Mouse (Mus musculus): Measurements from ENCODE around the gene Cbl. TPM values are rescaled to one million over a fixed set of nuclear protein-coding genes. Genes with fewer than 3 reads are reported as not detected.

Cbl gene
- polyA plus RNA-seq, 1 experiment from 2014 or later, result 18.1 TPM

DNA sequence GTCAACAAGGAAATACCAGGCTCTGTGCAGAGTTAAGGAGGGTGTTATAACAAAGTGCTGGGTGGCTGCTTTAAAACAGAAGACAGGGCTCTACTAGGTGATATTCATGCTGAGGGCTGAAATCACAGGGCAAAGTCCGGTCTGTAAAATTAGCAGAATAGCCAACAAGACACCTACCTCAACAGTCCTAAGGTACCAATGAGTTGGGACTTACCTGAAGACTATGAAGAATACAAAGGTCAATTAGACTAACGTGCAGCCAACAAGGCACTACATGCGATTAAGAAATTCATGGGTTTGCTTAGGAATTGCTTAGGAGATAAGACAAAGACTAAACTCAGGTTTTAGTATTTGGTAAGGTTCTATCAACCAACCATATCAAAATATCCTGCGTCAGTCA lies 24.4 kb downstream of the Cbl start:
- WGBS, result 84% methylated on average over 4 of the region's 4 CpGs
- no peak for DNase-seq (ENCODE audit: low spot score)
- Histone ChIP-seq H3K4me2 (ENCODE audit: low read length) (no peak overlapping the region), H3K27ac (ENCODE audit: low read depth) (no peak overlapping the region), H3K36me3 (ENCODE audit: control insufficient read depth, insufficient read depth, low read length) (peaks cover 3% of the 10 kb centered on the region; the same call in 1 of the 2 replicates), H3K4me3 (ENCODE audit: low read depth, low read length) (no peak overlapping the region), H3K4me1 (replicated peaks; ENCODE audit: control insufficient read depth, insufficient read depth, low read length) (no peaks in the 10 kb centered on the region), H3K9me3 (ENCODE audit: control insufficient read depth, low read length) (no peaks in the 10 kb centered on the region), H3K27me3 (replicated peaks; ENCODE audit: control insufficient read depth, insufficient read depth, low read length) (no peaks in the 10 kb centered on the region), H3K9ac (ENCODE audit: low read length) (no peak overlapping the region)
- peak; percentile 64; the same call in 1 of the 2 replicates for ATAC-seq (replicated peaks; ENCODE audit: low FRiP score, low TSS enrichment, low read depth)

DNA sequence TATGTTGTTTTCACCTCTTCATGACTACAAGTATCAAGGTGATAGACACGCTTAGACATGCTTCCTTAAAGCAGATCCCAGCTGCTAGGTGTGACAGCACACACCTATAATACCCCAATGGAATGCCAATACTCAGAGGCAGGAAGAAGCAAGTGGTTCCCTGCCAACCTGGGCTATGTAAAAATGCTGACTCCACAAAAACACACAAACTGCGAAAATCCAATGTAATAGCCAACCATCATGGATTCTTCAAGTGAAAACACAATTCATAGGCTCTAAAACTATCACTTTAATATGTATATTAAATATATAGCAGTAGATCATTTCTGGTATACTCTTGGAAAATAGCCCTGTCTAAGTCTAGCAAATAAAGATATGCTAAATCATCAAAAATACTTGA lies 26.0 kb downstream of the Cbl start:
- no peaks in the 10 kb centered on the region for H3K9me3 ChIP-seq (ENCODE audit: control insufficient read depth, low read length)
- H3K4me2 ChIP-seq (ENCODE audit: low read length), result no peak overlapping the region
- H3K4me3 ChIP-seq (ENCODE audit: low read depth, low read length), result no peak overlapping the region
- peaks cover 3% of the 10 kb centered on the region; the same call in 1 of the 2 replicates for H3K36me3 ChIP-seq (ENCODE audit: control insufficient read depth, insufficient read depth, low read length)
- no peak for ATAC-seq (replicated peaks; ENCODE audit: low FRiP score, low TSS enrichment, low read depth)
- WGBS, result 88% methylated on average over 2 of the region's 2 CpGs
- H3K27ac ChIP-seq (ENCODE audit: low read depth), result no peak overlapping the region
- no peak overlapping the region for H3K9ac ChIP-seq (ENCODE audit: low read length)
- DNase-seq (ENCODE audit: low spot score), result no peak
- H3K27me3 ChIP-seq (replicated peaks; ENCODE audit: control insufficient read depth, insufficient read depth, low read length), result no peaks in the 10 kb centered on the region
- H3K4me1 ChIP-seq (replicated peaks; ENCODE audit: control insufficient read depth, insufficient read depth, low read length), result no peaks in the 10 kb centered on the region

DNA sequence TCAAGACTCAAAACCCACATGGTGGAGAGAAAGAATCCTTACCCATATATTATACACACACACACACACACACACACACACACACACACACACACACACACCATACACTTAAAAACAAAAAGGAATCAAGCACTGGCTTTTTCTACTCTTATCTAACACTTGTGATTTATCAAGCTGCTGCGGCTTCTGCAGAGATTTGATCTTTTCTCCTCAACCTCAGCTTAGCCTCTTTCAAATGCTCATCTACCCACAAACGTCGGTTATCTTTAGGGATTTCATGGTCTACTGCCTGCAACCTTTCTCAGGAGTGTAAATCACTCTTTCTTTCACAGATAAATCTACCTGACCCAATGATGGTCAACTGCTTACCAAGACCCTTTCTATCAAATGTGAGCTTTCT lies 33.4 kb downstream of the Cbl start:
- H3K9ac ChIP-seq (ENCODE audit: low read length), result no peak overlapping the region
- no peaks in the 10 kb centered on the region for H3K4me1 ChIP-seq (replicated peaks; ENCODE audit: control insufficient read depth, insufficient read depth, low read length)
- no peak overlapping the region for H3K4me3 ChIP-seq (ENCODE audit: low read depth, low read length)
- no peak overlapping the region for H3K4me2 ChIP-seq (ENCODE audit: low read length)
- no peak for DNase-seq (ENCODE audit: low spot score)
- H3K36me3 ChIP-seq (ENCODE audit: control insufficient read depth, insufficient read depth, low read length), result peaks cover 37% of the 10 kb centered on the region
- ATAC-seq (replicated peaks; ENCODE audit: low FRiP score, low TSS enrichment, low read depth), result no peak
- no peaks in the 10 kb centered on the region for H3K27me3 ChIP-seq (replicated peaks; ENCODE audit: control insufficient read depth, insufficient read depth, low read length)
- WGBS, result 88% methylated on average over 3 of the region's 3 CpGs
- H3K27ac ChIP-seq (ENCODE audit: low read depth), result no peak overlapping the region
- H3K9me3 ChIP-seq (ENCODE audit: control insufficient read depth, low read length), result peaks cover 2% of the 10 kb centered on the region; the same call in 1 of the 2 replicates

- ATAC-seq (replicated peaks; ENCODE audit: low FRiP score, low TSS enrichment, low read depth), result no peak
Observed at GRCm38 (mm10) chr9:44199580-44199979, 34.3 kb downstream of the Cbl start.

DNA sequence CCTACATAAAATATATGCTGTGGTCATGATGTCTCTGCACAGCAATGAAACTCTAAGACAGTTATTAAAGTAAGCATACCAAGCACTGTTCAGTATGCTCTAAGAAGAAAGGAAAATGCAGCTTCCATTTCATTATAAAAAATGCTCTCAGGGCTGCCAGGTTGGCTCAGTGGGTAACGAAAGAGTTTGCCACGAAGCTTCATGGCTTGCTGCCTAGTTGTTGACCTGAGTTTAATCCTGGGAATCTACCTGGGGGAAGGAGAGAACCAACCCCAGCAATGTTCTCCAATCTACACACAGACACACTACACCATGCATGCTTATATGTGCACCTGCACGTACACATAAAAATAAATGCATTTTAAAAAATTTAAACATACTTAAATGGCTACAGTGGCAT lies 34.7 kb downstream of the Cbl start:
- Histone ChIP-seq H3K4me2 (ENCODE audit: low read length) (no peak overlapping the region), H3K9me3 (ENCODE audit: control insufficient read depth, low read length) (peaks cover 2% of the 10 kb centered on the region; the same call in 1 of the 2 replicates), H3K27ac (ENCODE audit: low read depth) (no peak overlapping the region), H3K9ac (ENCODE audit: low read length) (no peak overlapping the region), H3K36me3 (ENCODE audit: control insufficient read depth, insufficient read depth, low read length) (peaks cover 37% of the 10 kb centered on the region), H3K4me1 (replicated peaks; ENCODE audit: control insufficient read depth, insufficient read depth, low read length) (no peaks in the 10 kb centered on the region), H3K27me3 (replicated peaks; ENCODE audit: control insufficient read depth, insufficient read depth, low read length) (no peaks in the 10 kb centered on the region), H3K4me3 (ENCODE audit: low read depth, low read length) (no peak overlapping the region)
- ATAC-seq (replicated peaks; ENCODE audit: low FRiP score, low TSS enrichment, low read depth) (no peak), DNase-seq (ENCODE audit: low spot score) (no peak)
- WGBS, result 87% methylated on average over 3 of the region's 3 CpGs

More at GRCm38 (mm10) chr9:44199580-44199979, 34.3 kb downstream of the Cbl start:
- Histone ChIP-seq H3K27me3 (replicated peaks; ENCODE audit: control insufficient read depth, insufficient read depth, low read length) (no peaks in the 10 kb centered on the region), H3K4me1 (replicated peaks; ENCODE audit: control insufficient read depth, insufficient read depth, low read length) (no peaks in the 10 kb centered on the region), H3K4me3 (ENCODE audit: low read depth, low read length) (no peak overlapping the region), H3K27ac (ENCODE audit: low read depth) (no peak overlapping the region), H3K36me3 (ENCODE audit: control insufficient read depth, insufficient read depth, low read length) (peaks cover 37% of the 10 kb centered on the region), H3K4me2 (ENCODE audit: low read length) (no peak overlapping the region), H3K9ac (ENCODE audit: low read length) (no peak overlapping the region), H3K9me3 (ENCODE audit: control insufficient read depth, low read length) (peaks cover 2% of the 10 kb centered on the region; the same call in 1 of the 2 replicates)
- no peak for DNase-seq (ENCODE audit: low spot score)

DNA sequence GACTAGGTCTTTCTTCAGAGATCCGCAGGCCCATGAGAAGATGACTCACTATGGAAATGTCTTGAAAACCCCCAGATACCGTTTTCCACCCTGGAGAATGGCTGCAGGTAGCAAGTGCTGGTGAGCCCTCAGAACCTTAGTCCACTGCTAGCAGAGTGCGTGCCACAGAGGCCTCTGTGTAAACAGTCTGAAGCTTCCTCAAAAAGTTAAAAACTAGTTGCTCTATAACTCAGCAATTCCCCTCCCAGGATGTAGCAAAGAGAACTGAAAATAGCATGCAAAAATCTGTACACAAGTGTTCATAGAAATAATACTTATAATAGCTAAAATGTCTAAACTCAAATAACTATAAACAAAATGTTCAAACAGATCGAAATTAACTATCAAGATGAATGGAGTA lies 37.5 kb downstream of the Cbl start:
- Histone ChIP-seq H3K27ac (ENCODE audit: low read depth) (no peak overlapping the region), H3K4me1 (replicated peaks; ENCODE audit: control insufficient read depth, insufficient read depth, low read length) (no peaks in the 10 kb centered on the region), H3K9me3 (ENCODE audit: control insufficient read depth, low read length) (no peaks in the 10 kb centered on the region), H3K36me3 (ENCODE audit: control insufficient read depth, insufficient read depth, low read length) (peaks cover 37% of the 10 kb centered on the region), H3K4me2 (ENCODE audit: low read length) (no peak overlapping the region), H3K9ac (ENCODE audit: low read length) (no peak overlapping the region), H3K27me3 (replicated peaks; ENCODE audit: control insufficient read depth, insufficient read depth, low read length) (no peaks in the 10 kb centered on the region), H3K4me3 (ENCODE audit: low read depth, low read length) (no peak overlapping the region)
- ATAC-seq (replicated peaks; ENCODE audit: low FRiP score, low TSS enrichment, low read depth) (no peak), DNase-seq (ENCODE audit: low spot score) (no peak)
- 89% methylated on average over 4 of the region's 4 CpGs for WGBS

DNA sequence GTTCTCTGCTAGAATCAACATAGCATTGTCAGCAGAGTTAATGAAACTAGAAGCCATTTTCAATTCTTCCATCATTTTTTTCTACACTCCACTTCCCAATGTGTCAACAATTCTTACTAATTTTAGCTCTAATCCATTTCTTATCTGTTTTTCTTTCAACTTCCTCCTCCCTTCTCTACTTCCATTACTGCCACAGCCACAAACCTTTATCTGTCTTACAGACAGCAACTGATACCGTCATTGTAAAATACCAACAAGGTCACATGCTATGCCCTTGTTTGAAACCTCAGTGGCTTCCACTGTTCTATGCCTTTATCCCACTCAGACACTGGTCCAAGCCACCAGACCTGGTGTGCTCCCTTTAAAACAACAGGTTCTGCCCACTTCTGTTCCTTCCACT lies 39.8 kb downstream of the Cbl start:
- WGBS, result 62% methylated on average over 1 of the region's 1 CpGs
- Histone ChIP-seq H3K4me3 (ENCODE audit: low read depth, low read length) (no peak overlapping the region), H3K4me1 (replicated peaks; ENCODE audit: control insufficient read depth, insufficient read depth, low read length) (no peaks in the 10 kb centered on the region), H3K27me3 (replicated peaks; ENCODE audit: control insufficient read depth, insufficient read depth, low read length) (no peaks in the 10 kb centered on the region), H3K4me2 (ENCODE audit: low read length) (no peak overlapping the region), H3K9me3 (ENCODE audit: control insufficient read depth, low read length) (no peaks in the 10 kb centered on the region), H3K36me3 (ENCODE audit: control insufficient read depth, insufficient read depth, low read length) (peaks cover 18% of the 10 kb centered on the region), H3K9ac (ENCODE audit: low read length) (no peak overlapping the region), H3K27ac (ENCODE audit: low read depth) (no peak overlapping the region)
- no peak for ATAC-seq (replicated peaks; ENCODE audit: low FRiP score, low TSS enrichment, low read depth)
- DNase-seq (ENCODE audit: low spot score), result no peak

GRCm38 (mm10) chr9:44192794-44193193 lies 41.1 kb downstream of the Cbl start:
- Histone ChIP-seq H3K4me1 (replicated peaks; ENCODE audit: control insufficient read depth, insufficient read depth, low read length) (no peaks in the 10 kb centered on the region), H3K27me3 (replicated peaks; ENCODE audit: control insufficient read depth, insufficient read depth, low read length) (no peaks in the 10 kb centered on the region)
- 95% methylated on average over 5 of the region's 5 CpGs for WGBS

DNA sequence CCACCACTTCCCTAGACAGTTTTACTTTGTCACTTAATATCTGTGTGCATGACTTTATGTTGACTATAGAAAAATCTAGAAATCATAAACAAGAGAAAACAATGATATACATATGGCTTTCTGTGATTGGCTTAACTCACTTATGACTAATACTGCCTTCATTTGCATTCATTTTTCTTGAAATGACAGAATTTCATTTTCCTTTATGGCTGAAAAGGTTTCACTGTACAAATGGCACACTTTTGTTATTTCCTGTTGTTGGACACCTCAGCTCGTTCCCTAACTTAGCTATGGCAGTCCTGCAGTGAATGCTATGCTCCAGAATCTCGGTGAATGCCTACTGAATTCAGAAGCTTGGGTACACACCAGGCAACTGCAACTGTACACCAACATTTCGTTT lies 41.5 kb downstream of the Cbl start:
- DNase-seq (ENCODE audit: low spot score) (no peak), ATAC-seq (replicated peaks; ENCODE audit: low FRiP score, low TSS enrichment, low read depth) (no peak)
- H3K27ac ChIP-seq (ENCODE audit: low read depth), result no peak overlapping the region
- H3K4me1 ChIP-seq (replicated peaks; ENCODE audit: control insufficient read depth, insufficient read depth, low read length), result no peaks in the 10 kb centered on the region
- H3K9me3 ChIP-seq (ENCODE audit: control insufficient read depth, low read length), result no peaks in the 10 kb centered on the region
- WGBS, result 84% methylated on average over 3 of the region's 3 CpGs
- H3K36me3 ChIP-seq (ENCODE audit: control insufficient read depth, insufficient read depth, low read length), result peaks cover 3% of the 10 kb centered on the region; the same call in 1 of the 2 replicates
- H3K9ac ChIP-seq (ENCODE audit: low read length), result no peak overlapping the region
- no peak overlapping the region for H3K4me3 ChIP-seq (ENCODE audit: low read depth, low read length)
- H3K4me2 ChIP-seq (ENCODE audit: low read length), result no peak overlapping the region
- no peaks in the 10 kb centered on the region for H3K27me3 ChIP-seq (replicated peaks; ENCODE audit: control insufficient read depth, insufficient read depth, low read length)

More at GRCm38 (mm10) chr9:44192794-44193193, 41.1 kb downstream of the Cbl start:
- Histone ChIP-seq H3K4me2 (ENCODE audit: low read length) (no peak overlapping the region), H3K36me3 (ENCODE audit: control insufficient read depth, insufficient read depth, low read length) (peaks cover 8% of the 10 kb centered on the region), H3K9ac (ENCODE audit: low read length) (no peak overlapping the region), H3K9me3 (ENCODE audit: control insufficient read depth, low read length) (no peaks in the 10 kb centered on the region), H3K27ac (ENCODE audit: low read depth) (no peak overlapping the region), H3K4me3 (ENCODE audit: low read depth, low read length) (no peak overlapping the region)
- no peak for DNase-seq (ENCODE audit: low spot score)
- no peak for ATAC-seq (replicated peaks; ENCODE audit: low FRiP score, low TSS enrichment, low read depth)

All from intestine, embryonic 14.5 days (tissue).